Mouse (Mus musculus): ENCODE measurements around the gene Prpf6. TPM values are rescaled to one million over a fixed set of nuclear protein-coding genes. Genes with fewer than 3 reads are reported as not detected.

Gene Prpf6
- polyA plus RNA-seq, 1 experiment from 2014 or later = 62.9 TPM

DNA sequence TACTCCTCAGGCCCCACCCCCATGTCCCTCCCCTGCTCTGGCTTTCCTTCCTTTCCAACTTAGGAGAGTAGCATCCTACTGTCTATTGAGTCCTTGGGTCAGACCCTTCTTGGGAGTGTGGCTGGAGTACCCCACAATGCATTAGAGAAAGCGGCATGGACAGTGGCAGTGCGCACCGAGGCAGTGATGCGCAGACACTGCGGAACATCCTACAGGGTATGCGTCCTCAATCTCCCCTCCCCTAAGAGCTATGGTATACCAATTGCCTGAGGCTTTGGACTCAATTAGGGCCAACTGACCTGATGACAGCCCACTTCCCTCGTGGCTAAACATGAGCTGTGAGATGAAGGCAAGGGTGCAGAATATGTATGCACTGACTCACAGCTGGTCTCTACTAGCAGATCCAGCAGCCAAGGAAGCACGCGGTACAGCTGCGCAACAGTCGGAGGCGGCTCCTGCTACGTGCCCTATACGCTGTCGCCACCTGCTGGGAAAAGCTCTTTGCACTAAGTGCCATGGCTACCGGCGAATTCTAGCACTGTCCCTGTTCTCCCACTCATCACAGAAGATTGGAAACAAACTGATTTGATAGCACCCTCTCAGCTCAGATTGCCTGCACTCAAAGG, 67.4 kb downstream of the Prpf6 start:
- Histone ChIP-seq H3K36me3 (peaks cover 29% of the 10 kb centered on the region), H3K9me3 (no peaks in the 10 kb centered on the region), H3K27me3 (ENCODE audit: insufficient read depth, poor library complexity, severe bottlenecking) (no peaks in the 10 kb centered on the region), H3K4me1 (peaks cover 40% of the 10 kb centered on the region), H3K27ac (0 out of 2 replicates have a peak overlapping the region, but pooled peaks have one; percentile 31), H3K4me3 (no peak overlapping the region)
- WGBS = 36% methylated on average over 17 of the region's 17 CpGs
- DNase-seq (ENCODE audit: low spot score) = no peak

DNA sequence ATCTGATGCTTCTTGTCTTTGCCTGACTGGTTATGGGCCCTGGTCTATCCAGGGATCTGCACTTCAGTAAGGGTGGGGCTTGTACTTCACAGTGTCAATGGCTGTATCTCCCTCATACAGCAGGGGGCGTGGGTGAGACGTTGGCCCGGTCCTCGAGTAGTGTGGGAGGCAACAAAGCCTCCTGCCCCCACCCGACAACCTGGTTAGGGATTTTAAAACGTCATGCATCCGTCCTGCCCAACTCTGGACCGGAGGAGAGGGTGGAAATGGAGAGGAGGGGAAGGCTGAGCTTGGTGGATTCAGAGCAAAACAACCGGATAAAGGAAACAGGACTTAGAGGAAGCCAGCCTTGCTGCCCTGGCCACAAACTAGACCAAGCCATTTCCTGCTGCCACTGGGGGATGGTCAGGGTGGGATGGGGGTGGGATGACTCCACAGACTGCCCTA, 68.0 kb downstream of the Prpf6 start:
- Histone ChIP-seq H3K27me3 (ENCODE audit: insufficient read depth, poor library complexity, severe bottlenecking) (no peaks in the 10 kb centered on the region), H3K27ac (peak overlapping the region; percentile 39; the same call in 1 of the 2 replicates), H3K9me3 (no peaks in the 10 kb centered on the region), H3K4me3 (peak overlapping the region; percentile 10; the same call in 1 of the 2 replicates), H3K4me1 (peaks cover 40% of the 10 kb centered on the region), H3K36me3 (peaks cover 26% of the 10 kb centered on the region)
- 8% methylated on average over 9 of the region's 9 CpGs for WGBS
- DNase-seq (ENCODE audit: low spot score) = peak; percentile 89

DNA sequence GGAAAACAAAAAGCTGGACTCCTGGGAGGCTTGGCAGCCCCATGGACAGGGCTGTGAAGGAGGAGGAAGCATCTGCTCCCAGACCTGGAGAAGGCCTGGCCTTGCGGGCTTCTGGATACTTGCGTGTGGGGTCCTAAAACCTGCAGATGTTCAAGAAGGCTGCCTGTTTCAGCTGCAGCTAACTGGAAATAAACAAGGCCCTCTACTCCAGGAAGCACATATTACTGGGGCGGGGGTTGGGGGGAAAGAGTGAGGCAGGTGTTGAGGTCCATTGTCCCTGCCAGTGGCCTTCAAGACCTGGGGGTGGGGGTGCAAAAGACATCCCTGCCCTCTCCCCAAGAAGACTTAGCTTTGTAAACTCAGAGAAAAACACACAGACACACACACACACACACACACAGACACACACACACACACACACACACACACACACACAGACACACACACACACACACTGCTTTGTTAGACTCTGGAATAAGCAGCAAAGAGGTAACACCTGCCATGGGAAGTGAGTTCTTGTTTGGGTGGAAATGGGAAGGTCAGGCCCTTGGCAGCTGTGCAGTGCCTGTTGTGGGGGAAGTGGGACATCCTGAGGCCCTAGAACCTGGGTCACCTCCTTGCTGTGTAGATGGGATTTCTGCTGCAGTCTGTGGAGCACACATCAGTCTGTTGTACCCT, 71.1 kb downstream of the Prpf6 start:
- Histone ChIP-seq H3K4me3 (no peak overlapping the region), H3K27ac (peak overlapping the region; percentile 70), H3K36me3 (no peaks in the 10 kb centered on the region), H3K9me3 (no peaks in the 10 kb centered on the region; the same call in 1 of the 2 replicates), H3K27me3 (ENCODE audit: insufficient read depth, poor library complexity, severe bottlenecking) (peaks cover under 1% of the 10 kb centered on the region), H3K4me1 (peaks cover 37% of the 10 kb centered on the region)
- no peak for DNase-seq (ENCODE audit: low spot score)
- WGBS = 79% methylated on average over 3 of the region's 3 CpGs

DNA sequence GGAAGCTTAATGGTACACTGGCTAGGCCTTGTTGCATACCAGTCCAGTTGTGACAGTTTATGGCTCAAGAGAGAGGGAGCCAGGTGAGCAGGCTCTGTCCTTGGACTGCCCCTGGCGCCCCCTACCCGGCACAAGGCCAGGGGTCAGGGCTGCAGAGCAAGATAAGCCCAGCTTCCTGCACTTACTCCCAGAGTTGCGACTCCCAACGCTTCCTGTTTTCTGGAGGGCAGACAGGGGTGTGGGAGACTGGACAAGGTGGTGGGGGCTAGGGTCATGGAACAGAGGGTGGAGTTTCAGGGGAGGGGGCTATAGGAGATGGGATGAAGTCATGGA, 71.6 kb downstream of the Prpf6 start:
- peak overlapping the region; percentile 70 for H3K27ac ChIP-seq
- H3K27me3 ChIP-seq (ENCODE audit: insufficient read depth, poor library complexity, severe bottlenecking) = peaks cover 6% of the 10 kb centered on the region
- H3K9me3 ChIP-seq = no peaks in the 10 kb centered on the region; the same call in 1 of the 2 replicates
- DNase-seq (ENCODE audit: low spot score) = no peak
- H3K4me1 ChIP-seq = peaks cover 36% of the 10 kb centered on the region
- 12% methylated on average over 4 of the region's 4 CpGs for WGBS
- no peak overlapping the region for H3K4me3 ChIP-seq
- H3K36me3 ChIP-seq = no peaks in the 10 kb centered on the region

DNA sequence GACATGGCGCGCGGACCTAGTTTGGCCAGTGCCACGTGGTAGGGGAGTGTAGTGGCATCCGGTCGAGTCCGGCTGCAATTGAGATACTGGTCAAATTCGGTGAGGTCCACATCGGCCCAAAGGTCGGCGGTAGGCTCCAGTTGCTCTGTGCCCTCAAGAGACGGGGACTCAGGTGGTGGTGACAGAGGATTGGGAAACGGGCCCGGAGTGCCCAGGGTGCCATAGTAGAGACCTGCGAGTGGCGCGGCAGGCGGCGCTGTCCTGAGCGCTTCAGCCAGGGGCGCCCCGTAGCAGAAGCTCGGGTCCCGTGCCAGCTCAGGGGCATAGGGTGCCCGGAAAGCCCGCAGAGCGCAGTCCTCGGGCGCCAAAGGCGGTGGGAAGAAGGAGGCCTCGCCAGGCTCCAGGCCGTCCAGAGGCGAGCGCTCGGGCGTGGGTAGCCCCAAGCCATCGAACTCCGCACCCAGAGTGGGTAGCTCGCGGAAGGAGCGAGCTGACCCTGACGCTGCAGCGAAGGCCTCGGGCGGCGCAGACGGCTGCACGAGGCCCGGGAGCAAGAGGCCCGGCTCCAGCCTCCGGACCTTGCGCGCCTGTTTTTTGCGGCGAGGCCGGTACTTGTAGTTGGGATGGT, 78.7 kb downstream of the Prpf6 start:
- H3K36me3 ChIP-seq = peaks cover 4% of the 10 kb centered on the region; the same call in 1 of the 2 replicates
- DNase-seq (ENCODE audit: low spot score) = no peak
- peak overlapping the region; percentile 71 for H3K4me3 ChIP-seq
- peaks cover 73% of the 10 kb centered on the region for H3K27me3 ChIP-seq (ENCODE audit: insufficient read depth, poor library complexity, severe bottlenecking)
- H3K9me3 ChIP-seq = no peaks in the 10 kb centered on the region; the same call in 1 of the 2 replicates
- WGBS = 4% methylated on average over 56 of the region's 56 CpGs
- H3K27ac ChIP-seq = peak overlapping the region; percentile 84
- peaks cover 35% of the 10 kb centered on the region for H3K4me1 ChIP-seq

DNA sequence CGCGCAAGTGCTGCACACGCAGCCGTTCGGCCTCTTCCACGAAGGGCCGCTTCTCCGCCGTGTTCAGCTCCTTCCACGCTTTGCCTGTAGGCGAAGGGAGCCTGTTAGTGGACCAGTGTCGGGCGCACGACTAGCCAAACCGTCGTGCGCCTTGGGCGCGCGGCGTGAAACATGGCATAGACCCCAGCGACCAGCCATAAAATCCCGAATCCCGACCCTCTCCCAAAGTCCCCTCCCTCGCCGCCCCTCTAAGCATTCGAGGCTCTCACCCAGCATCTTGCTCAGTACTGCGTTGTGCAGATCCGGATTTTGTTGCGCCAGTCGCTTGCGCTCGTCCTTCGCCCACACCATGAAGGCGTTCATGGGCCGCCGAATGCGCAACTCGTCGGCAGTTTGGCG, 79.2 kb downstream of the Prpf6 start:
- Histone ChIP-seq H3K4me1 (peaks cover 40% of the 10 kb centered on the region), H3K9me3 (no peaks in the 10 kb centered on the region; the same call in 1 of the 2 replicates), H3K4me3 (peak overlapping the region; percentile 71), H3K27me3 (ENCODE audit: insufficient read depth, poor library complexity, severe bottlenecking) (peaks cover 73% of the 10 kb centered on the region), H3K27ac (peak overlapping the region; percentile 84), H3K36me3 (peaks cover 4% of the 10 kb centered on the region; the same call in 1 of the 2 replicates)
- no peak for DNase-seq (ENCODE audit: low spot score)
- 1% methylated on average over 41 of the region's 41 CpGs for WGBS

DNA sequence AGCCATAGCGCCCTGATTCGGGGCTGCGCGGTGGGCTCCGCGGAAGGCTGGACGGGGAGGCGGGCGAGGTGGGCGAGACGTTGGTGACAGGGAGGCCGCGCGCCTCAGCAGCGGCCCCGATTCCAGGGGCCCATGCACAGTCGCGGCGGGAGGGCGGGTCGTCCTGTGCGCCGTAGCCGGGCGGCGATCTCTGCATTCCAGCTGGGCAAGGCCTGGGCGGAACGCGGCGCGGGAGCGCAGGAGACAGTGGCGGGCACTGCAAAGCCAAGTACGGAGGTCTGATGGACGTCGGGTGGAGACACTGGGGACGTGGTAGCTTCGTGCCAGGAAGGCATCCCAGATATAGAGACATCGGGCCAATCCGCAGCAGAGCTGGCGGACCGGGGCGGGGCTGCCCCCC, 79.7 kb downstream of the Prpf6 start, which contains the start of gene Sox18:
Sox18 (minus strand) TSS at position 315 of the 400 bp plus-strand sequence.
- Histone ChIP-seq H3K27me3 (ENCODE audit: insufficient read depth, poor library complexity, severe bottlenecking) (peaks cover 73% of the 10 kb centered on the region), H3K4me1 (peaks cover 43% of the 10 kb centered on the region), H3K4me3 (peak within 1 kb of the TSS; percentile 71), H3K36me3 (peaks cover 4% of the 10 kb centered on the region; the same call in 1 of the 2 replicates), H3K27ac (peak within 1 kb of the TSS; percentile 84), H3K9me3 (no peaks in the 10 kb centered on the region; the same call in 1 of the 2 replicates)
- DNase-seq (ENCODE audit: low spot score) = no peak
- WGBS = under 1% methylated on average over 43 of the region's 43 CpGs

DNA sequence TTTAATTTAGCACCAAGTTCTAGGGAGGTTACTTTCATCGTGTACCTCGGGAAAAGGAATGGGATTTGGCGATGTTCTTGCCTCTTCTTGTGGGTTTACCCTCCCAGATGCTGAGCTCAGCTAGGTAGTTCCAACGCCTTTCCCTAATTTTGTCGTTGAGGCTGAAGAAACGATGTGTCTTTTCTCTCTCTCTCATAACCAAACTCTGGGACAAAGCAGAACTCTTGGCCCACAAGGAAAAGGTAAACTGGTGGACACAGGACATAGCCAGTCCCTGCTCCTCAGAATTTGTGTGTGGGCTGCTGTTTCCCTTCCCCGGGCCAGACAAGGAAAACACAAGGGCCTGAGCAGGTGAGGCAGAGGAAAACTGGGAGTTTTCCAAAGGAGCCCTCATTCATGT, 80.3 kb downstream of the Prpf6 start:
- no peak for DNase-seq (ENCODE audit: low spot score)
- H3K4me3 ChIP-seq = no peak overlapping the region
- H3K4me1 ChIP-seq = peaks cover 46% of the 10 kb centered on the region
- H3K9me3 ChIP-seq = no peaks in the 10 kb centered on the region
- no peak overlapping the region; the same call in 1 of the 2 replicates for H3K27ac ChIP-seq
- peaks cover 4% of the 10 kb centered on the region; the same call in 1 of the 2 replicates for H3K36me3 ChIP-seq
- H3K27me3 ChIP-seq (ENCODE audit: insufficient read depth, poor library complexity, severe bottlenecking) = peaks cover 74% of the 10 kb centered on the region
- 22% methylated on average over 7 of the region's 7 CpGs for WGBS

DNA sequence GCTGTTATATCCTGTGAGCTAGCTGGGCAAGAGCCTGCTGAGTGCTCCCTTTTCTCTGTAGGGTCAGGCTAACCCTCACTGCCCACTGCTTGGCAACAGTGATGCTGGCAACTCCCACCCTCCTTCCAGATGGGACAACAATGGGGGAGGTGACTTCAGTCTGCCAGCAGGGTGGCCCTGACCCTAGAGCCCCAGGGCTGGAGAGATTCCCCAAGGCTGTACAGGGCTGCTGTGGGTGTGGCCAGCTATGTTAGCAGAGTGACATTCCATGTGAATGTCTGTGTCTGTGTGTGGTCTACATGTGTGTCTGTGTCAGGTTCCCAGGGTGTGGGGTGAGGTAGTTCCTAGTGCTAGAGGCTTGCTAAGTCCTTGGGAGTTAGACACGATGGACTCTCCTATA, 81.8 kb downstream of the Prpf6 start:
- H3K27ac ChIP-seq = no peak overlapping the region; the same call in 1 of the 2 replicates
- H3K27me3 ChIP-seq (ENCODE audit: insufficient read depth, poor library complexity, severe bottlenecking) = peaks cover 68% of the 10 kb centered on the region
- peaks cover 49% of the 10 kb centered on the region for H3K4me1 ChIP-seq
- H3K4me3 ChIP-seq = no peak overlapping the region
- 53% methylated on average over 1 of the region's 1 CpGs for WGBS
- peaks cover 4% of the 10 kb centered on the region; the same call in 1 of the 2 replicates for H3K36me3 ChIP-seq
- no peaks in the 10 kb centered on the region for H3K9me3 ChIP-seq
- DNase-seq (ENCODE audit: low spot score) = no peak

DNA sequence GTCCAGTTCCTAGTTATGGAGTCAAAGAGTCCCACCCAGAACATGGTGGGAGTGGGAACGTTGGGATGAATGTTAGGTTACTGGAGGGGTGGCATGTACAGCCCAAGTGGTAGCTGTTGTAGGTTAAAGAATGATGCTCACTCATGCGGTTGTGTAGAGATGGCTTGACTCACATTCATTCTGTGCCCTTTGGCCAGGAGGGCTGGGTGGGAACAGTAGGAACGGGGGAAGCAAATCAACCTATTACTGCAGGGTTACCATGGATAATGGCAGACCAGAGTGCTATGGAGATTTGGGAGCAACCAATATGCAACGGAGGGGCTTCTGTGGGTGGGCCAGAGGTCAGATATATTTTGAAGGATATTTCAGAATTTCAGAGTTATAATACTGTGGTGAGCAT, 83.3 kb downstream of the Prpf6 start:
- Histone ChIP-seq H3K4me3 (no peak overlapping the region), H3K4me1 (peaks cover 51% of the 10 kb centered on the region), H3K9me3 (no peaks in the 10 kb centered on the region), H3K27ac (peak overlapping the region; percentile 83; the same call in 1 of the 2 replicates), H3K27me3 (ENCODE audit: insufficient read depth, poor library complexity, severe bottlenecking) (peaks cover 54% of the 10 kb centered on the region), H3K36me3 (peaks cover 4% of the 10 kb centered on the region; the same call in 1 of the 2 replicates)
- WGBS = 82% methylated on average over 4 of the region's 4 CpGs
- no peak for DNase-seq (ENCODE audit: low spot score)

DNA sequence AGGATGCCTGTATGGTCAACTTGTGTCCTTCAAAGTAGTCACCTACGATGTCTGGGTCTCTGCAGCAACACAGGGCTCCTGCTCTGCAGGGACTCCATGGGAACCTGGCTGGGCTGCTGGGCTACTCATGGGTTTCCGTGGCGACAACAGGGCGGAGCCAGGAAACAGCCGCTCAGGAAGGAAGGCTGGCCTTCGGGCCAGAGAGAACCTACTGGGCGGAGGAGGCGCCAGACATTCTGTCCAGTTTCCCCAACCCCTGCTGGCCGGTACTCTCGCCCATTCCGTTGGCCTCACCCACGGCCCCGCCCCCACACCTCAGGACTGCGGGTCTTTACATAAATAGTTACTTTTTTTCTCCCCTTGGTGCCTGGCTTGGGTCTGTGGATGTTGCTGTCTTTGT, 83.8 kb downstream of the Prpf6 start:
- Histone ChIP-seq H3K27me3 (ENCODE audit: insufficient read depth, poor library complexity, severe bottlenecking) (peaks cover 48% of the 10 kb centered on the region), H3K4me3 (peak overlapping the region; percentile 52), H3K27ac (peak overlapping the region; percentile 83), H3K9me3 (no peaks in the 10 kb centered on the region), H3K36me3 (no peaks in the 10 kb centered on the region), H3K4me1 (peaks cover 46% of the 10 kb centered on the region)
- DNase-seq (ENCODE audit: low spot score) = peak; percentile 86
- WGBS = 2% methylated on average over 14 of the region's 14 CpGs

DNA sequence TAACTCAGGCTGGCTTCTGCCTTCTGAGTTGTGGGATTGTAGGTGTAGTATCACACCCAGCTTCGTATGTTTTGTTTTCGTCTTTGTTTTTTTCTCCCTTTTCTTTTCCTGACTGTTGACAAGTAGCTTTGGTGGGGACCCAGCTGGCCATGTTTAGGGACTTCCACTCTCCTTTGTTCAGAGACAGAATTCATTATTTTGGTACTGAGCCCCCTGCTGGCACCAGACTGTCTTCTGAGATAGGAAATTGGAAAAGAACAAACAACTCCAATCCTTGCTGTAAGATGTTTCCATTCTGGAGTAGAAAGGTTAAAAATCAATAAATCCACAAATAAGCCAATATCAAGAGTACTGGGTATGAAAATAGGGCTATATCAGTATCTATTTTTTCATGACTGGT, 84.8 kb downstream of the Prpf6 start:
- peaks cover 39% of the 10 kb centered on the region for H3K27me3 ChIP-seq (ENCODE audit: insufficient read depth, poor library complexity, severe bottlenecking)
- H3K27ac ChIP-seq = 0 out of 2 replicates have a peak overlapping the region, but pooled peaks have one; percentile 19
- H3K4me1 ChIP-seq = peaks cover 45% of the 10 kb centered on the region
- WGBS = 41% methylated on average over 2 of the region's 2 CpGs
- no peaks in the 10 kb centered on the region for H3K9me3 ChIP-seq
- H3K4me3 ChIP-seq = no peak overlapping the region
- no peak for DNase-seq (ENCODE audit: low spot score)
- H3K36me3 ChIP-seq = no peaks in the 10 kb centered on the region

Data from heart, embryonic 10.5 days (tissue).